Mouse (Mus musculus) forebrain, embryonic 11.5 days (tissue): ENCODE data around the gene Prr14l. TPM values are rescaled to one million over a fixed set of nuclear protein-coding genes. Genes with fewer than 3 reads are reported as not detected.
"Not testable (repeated sequence)": the region's sequence is repeated elsewhere in the genome, so short reads cannot be mapped to it uniquely, and the experiment has no call there.

Experiments
- ATAC-seq: fragments of 200-750 bp; cut with Nextera tagmentation; replicated peaks from 2 replicates; pipeline ENCODE4 v1.8.0; 2017; ENCODE audit warnings: moderate TSS enrichment; ENCODE audit not compliant: low FRiP score
- DNase-seq: peaks from one replicate; pipeline ENCODE4 v3.0.0-alpha.2; 2017; ENCODE audit warnings: low spot score
- H3K27ac ChIP-seq: fragments of 300-500 bp; sonication (generic); 2 replicates; pipeline ENCODE4 v1.5.1; 2014; ENCODE audit warnings: low read depth, low read length
- H3K27me3 ChIP-seq: fragments of 300-500 bp; sonication (generic); 2 replicates; pipeline ENCODE4 v1.6.1; 2014; ENCODE audit warnings: mild to moderate bottlenecking, low read length, mixed read lengths; ENCODE audit not compliant: control insufficient read depth, insufficient read depth
- H3K36me3 ChIP-seq: fragments of 300-500 bp; sonication (generic); 2 replicates; pipeline ENCODE4 v1.6.1; 2014; ENCODE audit warnings: mild to moderate bottlenecking, low read length, moderate library complexity, mixed read lengths; ENCODE audit not compliant: control insufficient read depth, insufficient read depth
- H3K4me1 ChIP-seq: fragments of 300-500 bp; sonication (generic); replicated peaks from 2 replicates; pipeline ENCODE4 v1.6.1; 2014; ENCODE audit warnings: low read length, mixed read lengths; ENCODE audit not compliant: control insufficient read depth, insufficient read depth
- H3K4me2 ChIP-seq: fragments of 300-500 bp; sonication (generic); 2 replicates; pipeline ENCODE4 v1.6.1; 2014; ENCODE audit warnings: low read depth, mild to moderate bottlenecking, low read length, moderate library complexity, mixed read lengths; ENCODE audit not compliant: severe bottlenecking
- H3K4me3 ChIP-seq: fragments of 300-500 bp; sonication (generic); 2 replicates; pipeline ENCODE4 v1.5.1; 2014; ENCODE audit warnings: low read depth, low read length
- H3K9ac ChIP-seq: fragments of 300-500 bp; sonication (generic); 2 replicates; pipeline ENCODE4 v1.6.1; 2014; ENCODE audit warnings: low read length
- H3K9me3 ChIP-seq: fragments of 300-500 bp; sonication (generic); 2 replicates; pipeline ENCODE4 v1.6.1; 2016; ENCODE audit warnings: low read length, mixed read lengths; ENCODE audit not compliant: control insufficient read depth
- WGBS: fragments of 180-500 bp; shearing (Covaris S2); extraction: QIAGEN DNeasy Blood & Tissue Kit; methylation state at CpG from one replicate; pipeline ENCODE4 v1.1.7; 2014; 5-methylcytosine and 5-hydroxymethylcytosine counted together
- polyA plus RNA-seq: library from polyadenylated mRNA; unstranded; fragments of >200 nt; fragmentation: Nextera tagmentation; extraction: Ambion mirVana; gene quantifications from 2 replicates; pipeline ENCODE4 v1.2.1, GENCODE M21; 2014

Prr14l gene
- polyA plus RNA-seq, 1 experiment from 2014 or later = 15.3 TPM

GRCm38 (mm10) chr5:32751736-32752135 lies 102.3 kb downstream of the Prr14l start:
- WGBS = 43% methylated on average over 2 of the region's 2 CpGs
- no peak for DNase-seq
- H3K36me3 ChIP-seq = no peaks in the 10 kb centered on the region
- H3K27me3 ChIP-seq = no peaks in the 10 kb centered on the region
- no peaks in the 10 kb centered on the region for H3K9me3 ChIP-seq
- H3K4me1 ChIP-seq = no peaks in the 10 kb centered on the region
- ATAC-seq = no peak
- H3K9ac ChIP-seq = no peak overlapping the region
- no peak overlapping the region for H3K4me2 ChIP-seq
- no peak overlapping the region for H3K27ac ChIP-seq
- no peak overlapping the region for H3K4me3 ChIP-seq

GRCm38 (mm10) chr5:32748936-32749335 lies 105.1 kb downstream of the Prr14l start:
- Histone ChIP-seq H3K4me1 (peaks cover 4% of the 10 kb centered on the region; the same call in 1 of the 2 replicates), H3K36me3 (no peaks in the 10 kb centered on the region), H3K27ac (no peak overlapping the region), H3K4me2 (no peak overlapping the region), H3K9ac (no peak overlapping the region), H3K27me3 (no peaks in the 10 kb centered on the region), H3K9me3 (no peaks in the 10 kb centered on the region), H3K4me3 (no peak overlapping the region)
- 95% methylated on average over 6 of the region's 6 CpGs for WGBS
- no peak for DNase-seq
- ATAC-seq = no peak

- WGBS = 71% methylated on average over 6 of the region's 6 CpGs
- H3K27me3 ChIP-seq = no peaks in the 10 kb centered on the region
- no peak for DNase-seq
- no peaks in the 10 kb centered on the region for H3K9me3 ChIP-seq
- peaks cover 4% of the 10 kb centered on the region; the same call in 1 of the 2 replicates for H3K4me1 ChIP-seq
- no peaks in the 10 kb centered on the region for H3K36me3 ChIP-seq
- H3K27ac ChIP-seq = no peak overlapping the region
- H3K4me2 ChIP-seq = no peak overlapping the region
- H3K9ac ChIP-seq = no peak overlapping the region
- no peak overlapping the region for H3K4me3 ChIP-seq
- no peak for ATAC-seq
Observed at GRCm38 (mm10) chr5:32747650-32748375, 106.2 kb downstream of the Prr14l start.

GRCm38 (mm10) chr5:32745705-32746655 lies 108.1 kb downstream of the Prr14l start:
- Histone ChIP-seq H3K36me3 (no peaks in the 10 kb centered on the region), H3K27me3 (no peaks in the 10 kb centered on the region), H3K27ac (no peak overlapping the region), H3K4me3 (peak overlapping the region; percentile 9), H3K4me1 (peaks cover 4% of the 10 kb centered on the region; the same call in 1 of the 2 replicates), H3K9ac (peak overlapping the region; percentile 48), H3K9me3 (no peaks in the 10 kb centered on the region), H3K4me2 (peak overlapping the region; percentile 35; the same call in 1 of the 2 replicates)
- ATAC-seq (no peak; the same call in 1 of the 2 replicates), DNase-seq (no peak)
- 9% methylated on average over 10 of the region's 10 CpGs for WGBS

- Histone ChIP-seq H3K4me1 (peaks cover 4% of the 10 kb centered on the region; the same call in 1 of the 2 replicates), H3K27ac (no peak overlapping the region), H3K9ac (no peak overlapping the region), H3K9me3 (no peaks in the 10 kb centered on the region), H3K27me3 (no peaks in the 10 kb centered on the region), H3K4me2 (no peak overlapping the region), H3K4me3 (no peak overlapping the region), H3K36me3 (no peaks in the 10 kb centered on the region)
- DNase-seq (peak; percentile 62), ATAC-seq (no peak)
- 48% methylated on average over 9 of the region's 9 CpGs for WGBS
Observed at GRCm38 (mm10) chr5:32742149-32742548, 111.9 kb downstream of the Prr14l start.

GRCm38 (mm10) chr5:32741377-32741776 lies 112.7 kb downstream of the Prr14l start:
- not testable (repeated sequence) for H3K27me3 ChIP-seq, H3K4me3 ChIP-seq, H3K27ac ChIP-seq, H3K4me1 ChIP-seq, H3K9me3 ChIP-seq, H3K9ac ChIP-seq, ATAC-seq, DNase-seq, H3K36me3 ChIP-seq, H3K4me2 ChIP-seq
- WGBS = 73% methylated on average over 4 of the region's 4 CpGs

GRCm38 (mm10) chr5:32740850-32741249 lies 113.2 kb downstream of the Prr14l start:
- H3K4me1 ChIP-seq, H3K4me3 ChIP-seq, H3K27me3 ChIP-seq, H3K27ac ChIP-seq, H3K9me3 ChIP-seq, H3K36me3 ChIP-seq, H3K9ac ChIP-seq, ATAC-seq, H3K4me2 ChIP-seq, DNase-seq: not testable (repeated sequence)
- 91% methylated on average over 8 of the region's 8 CpGs for WGBS

GRCm38 (mm10) chr5:32740138-32740537 lies 113.9 kb downstream of the Prr14l start:
- Histone ChIP-seq H3K4me1 (no peaks in the 10 kb centered on the region), H3K4me2 (no peak overlapping the region), H3K9me3 (no peaks in the 10 kb centered on the region), H3K9ac (no peak overlapping the region), H3K27ac (no peak overlapping the region), H3K27me3 (no peaks in the 10 kb centered on the region), H3K36me3 (no peaks in the 10 kb centered on the region), H3K4me3 (no peak overlapping the region)
- 98% methylated on average over 3 of the region's 3 CpGs for WGBS
- DNase-seq (no peak), ATAC-seq (no peak)
